Mouse (Mus musculus) heart, embryonic 14.5 days (tissue): Measurements from ENCODE around the gene Tnnc1. TPM values are rescaled to one million over a fixed set of nuclear protein-coding genes. Genes with fewer than 3 reads are reported as not detected.

Experiments used
- ATAC-seq: fragments of 200-750 bp; cut with Nextera tagmentation; 2 replicates; pipeline ENCODE4 v1.8.0; 2017; ENCODE audit warnings: low read depth, moderate TSS enrichment; ENCODE audit not compliant: insufficient number of reproducible peaks, insufficient read depth, low FRiP score
- H3K27ac ChIP-seq, 2 experiments: fragments of 200-500 bp in 1 of 2; fragments of 300-500 bp in 1 of 2; sonication (generic) in 1 of 2; replicated peaks in 1 of 2; 2 replicates each; pipeline ENCODE4 v1.5.1; 2012 to 2014; ENCODE audit warnings: low read depth in 2 of 2, low read length in 2 of 2, control low read depth in 1 of 2, mild to moderate bottlenecking in 1 of 2, mixed read lengths in 1 of 2; ENCODE audit not compliant: control insufficient read depth in 1 of 2, insufficient read depth in 1 of 2
- H3K27me3 ChIP-seq: fragments of 300-500 bp; sonication (generic); 2 replicates; pipeline ENCODE4 v1.6.1; 2014; ENCODE audit warnings: mild to moderate bottlenecking, low read length, control low read depth; ENCODE audit not compliant: control insufficient read depth, insufficient read depth
- H3K36me3 ChIP-seq: fragments of 300-500 bp; sonication (generic); 2 replicates; pipeline ENCODE4 v1.6.1; 2014; ENCODE audit warnings: mild to moderate bottlenecking, control low read depth, low read length, mixed read lengths; ENCODE audit not compliant: control insufficient read depth, insufficient read depth
- H3K4me1 ChIP-seq, 2 experiments: fragments of 200-500 bp in 1 of 2; fragments of 300-500 bp in 1 of 2; sonication (generic) in 1 of 2; 2 replicates each; pipeline ENCODE4 v1.6.1; 2012 to 2014; ENCODE audit warnings: low read length in 2 of 2, control low read depth in 1 of 2, mixed read lengths in 1 of 2; ENCODE audit not compliant: control insufficient read depth in 2 of 2, insufficient read depth in 2 of 2
- H3K4me2 ChIP-seq: fragments of 300-500 bp; sonication (generic); 2 replicates; pipeline ENCODE4 v1.6.1; 2014; ENCODE audit warnings: mild to moderate bottlenecking, low read length
- H3K4me3 ChIP-seq, 2 experiments: fragments of 200-500 bp in 1 of 2; fragments of 300-500 bp in 1 of 2; sonication (generic) in 1 of 2; 2 replicates each; pipeline ENCODE4 v1.5.1; 2012 to 2014; ENCODE audit warnings: low read length in 2 of 2, mild to moderate bottlenecking in 2 of 2, control low read depth in 1 of 2, low read depth in 1 of 2, moderate library complexity in 1 of 2; ENCODE audit not compliant: control insufficient read depth in 1 of 2, insufficient read depth in 1 of 2
- H3K9ac ChIP-seq: fragments of 300-500 bp; sonication (generic); 2 replicates; pipeline ENCODE4 v1.6.1; 2014; ENCODE audit warnings: mild to moderate bottlenecking, low read length
- H3K9me3 ChIP-seq: fragments of 300-500 bp; sonication (generic); 2 replicates; pipeline ENCODE4 v1.6.1; 2016; ENCODE audit warnings: low read length, control low read depth; ENCODE audit not compliant: control insufficient read depth
- WGBS: fragments of 180-500 bp; shearing (Covaris S2); extraction: QIAGEN DNeasy Blood & Tissue Kit; methylation state at CpG from one replicate; pipeline ENCODE4 v1.1.7; 2014; 5-methylcytosine and 5-hydroxymethylcytosine counted together
- polyA plus RNA-seq: library from polyadenylated mRNA; unstranded; fragments of >200 nt; fragmentation: Nextera tagmentation; extraction: Ambion mirVana; gene quantifications from 2 replicates; pipeline ENCODE4 v1.2.1, GENCODE M21; 2014

The Tnnc1 gene
- polyA plus RNA-seq, 1 experiment from 2014 or later: 5,119 TPM

GRCm38 (mm10) chr14:31194891-31195513 is 13.1 kb upstream of the Tnnc1 start:
- 25% methylated on average over 14 of the region's 14 CpGs for WGBS
- Histone ChIP-seq H3K27me3 (no peaks in the 10 kb centered on the region), H3K27ac (peak overlapping the region; percentile 72 to 86), H3K4me1 (peaks cover 24 to 94% of the 10 kb centered on the region in 2 experiments), H3K4me2 (peak overlapping the region; percentile 41), H3K36me3 (peaks cover 91% of the 10 kb centered on the region), H3K9ac (peak overlapping the region; percentile 58), H3K4me3 (no peak overlapping the region), H3K9me3 (no peaks in the 10 kb centered on the region)
- peak; percentile 62 for ATAC-seq

GRCm38 (mm10) chr14:31195521-31195920 is 12.6 kb upstream of the Tnnc1 start:
- peak overlapping the region; percentile 41 for H3K4me2 ChIP-seq
- no peaks in the 10 kb centered on the region for H3K27me3 ChIP-seq
- H3K9me3 ChIP-seq: no peaks in the 10 kb centered on the region
- H3K4me3 ChIP-seq: no peak overlapping the region
- peak overlapping the region; percentile 58 for H3K9ac ChIP-seq
- WGBS: 75% methylated on average over 4 of the region's 4 CpGs
- peak overlapping the region; percentile 72 to 86 for H3K27ac ChIP-seq
- H3K4me1 ChIP-seq: peaks cover 24 to 96% of the 10 kb centered on the region in 2 experiments
- peak; percentile 12; the same call in 1 of the 2 replicates for ATAC-seq
- H3K36me3 ChIP-seq: peaks cover 91% of the 10 kb centered on the region

GRCm38 (mm10) chr14:31195968-31196367 is 12.1 kb upstream of the Tnnc1 start:
- no peak overlapping the region for H3K4me3 ChIP-seq
- peaks cover 91% of the 10 kb centered on the region for H3K36me3 ChIP-seq
- peak overlapping the region; percentile 72 to 86 for H3K27ac ChIP-seq
- no peaks in the 10 kb centered on the region for H3K9me3 ChIP-seq
- no peaks in the 10 kb centered on the region for H3K27me3 ChIP-seq
- peak overlapping the region; percentile 58; the same call in 1 of the 2 replicates for H3K9ac ChIP-seq
- peak overlapping the region; percentile 41; the same call in 1 of the 2 replicates for H3K4me2 ChIP-seq
- no peak for ATAC-seq
- peaks cover 24 to 93% of the 10 kb centered on the region in 2 experiments for H3K4me1 ChIP-seq

- Histone ChIP-seq H3K9ac (peak overlapping the region; percentile 32; the same call in 1 of the 2 replicates), H3K36me3 (peaks cover 91% of the 10 kb centered on the region), H3K27ac (peak overlapping the region in 1 of 2 experiments; percentile 57; a peak in 3 of 4 replicates), H3K4me3 (no peak overlapping the region), H3K27me3 (no peaks in the 10 kb centered on the region), H3K4me1 (peaks cover 17 to 74% of the 10 kb centered on the region in 2 experiments), H3K4me2 (peak overlapping the region; percentile 14; the same call in 1 of the 2 replicates), H3K9me3 (no peaks in the 10 kb centered on the region)
- 38% methylated on average over 16 of the region's 16 CpGs for WGBS
- no peak for ATAC-seq
These were observed 10.3 kb upstream of the Tnnc1 start for GRCm38 (mm10) chr14:31197547-31198516.

GRCm38 (mm10) chr14:31199599-31199998 is 8.5 kb upstream of the Tnnc1 start:
- peaks cover 20 to 66% of the 10 kb centered on the region in 2 experiments for H3K4me1 ChIP-seq
- H3K9ac ChIP-seq: no peak overlapping the region
- no peak for ATAC-seq
- no peaks in the 10 kb centered on the region for H3K27me3 ChIP-seq
- H3K27ac ChIP-seq: no peak overlapping the region
- no peaks in the 10 kb centered on the region for H3K9me3 ChIP-seq
- peaks cover 96% of the 10 kb centered on the region for H3K36me3 ChIP-seq
- no peak overlapping the region for H3K4me2 ChIP-seq
- no peak overlapping the region for H3K4me3 ChIP-seq
- WGBS: 86% methylated on average over 7 of the region's 7 CpGs

- Histone ChIP-seq H3K27me3 (no peaks in the 10 kb centered on the region), H3K9me3 (no peaks in the 10 kb centered on the region), H3K9ac (no peak overlapping the region), H3K4me3 (no peak overlapping the region), H3K4me1 (peaks cover 20 to 66% of the 10 kb centered on the region in 2 experiments), H3K4me2 (no peak overlapping the region), H3K36me3 (peaks cover 93% of the 10 kb centered on the region), H3K27ac (no peak overlapping the region)
- 80% methylated on average over 3 of the region's 3 CpGs for WGBS
- no peak for ATAC-seq
These were observed 8.1 kb upstream of the Tnnc1 start for GRCm38 (mm10) chr14:31200038-31200437.

- Histone ChIP-seq H3K9me3 (no peaks in the 10 kb centered on the region), H3K36me3 (peaks cover 52% of the 10 kb centered on the region), H3K27me3 (no peaks in the 10 kb centered on the region), H3K27ac (peak overlapping the region; percentile 96 to 97), H3K4me1 (peaks cover 13 to 35% of the 10 kb centered on the region in 2 experiments), H3K4me3 (peak overlapping the region; percentile 91 to 93), H3K9ac (peak overlapping the region; percentile 89), H3K4me2 (peak overlapping the region; percentile 93)
- no peak for ATAC-seq
- 51% methylated on average over 4 of the region's 4 CpGs for WGBS
These were observed 3.3 kb upstream of the Tnnc1 start for GRCm38 (mm10) chr14:31204844-31205243.
